Mouse (Mus musculus): Measurements from ENCODE around the gene Sept11. TPM values are rescaled to one million over a fixed set of nuclear protein-coding genes. Genes with fewer than 3 reads are reported as not detected.

The Sept11 gene
- polyA plus RNA-seq, 1 experiment from 2014 or later = 92.8 TPM

- WGBS = 80% methylated on average over 3 of the region's 3 CpGs
These were observed 105.0 kb downstream of the Sept11 start for GRCm38 (mm10) chr5:93198232-93198631.

GRCm38 (mm10) chr5:93201181-93201580 is 107.9 kb downstream of the Sept11 start:
- no peak for ATAC-seq (replicated peaks; ENCODE audit: extremely low read depth, insufficient read depth, low FRiP score)
- Histone ChIP-seq H3K4me3 (ENCODE audit: low read length) (no peak overlapping the region), H3K27me3 (ENCODE audit: control insufficient read depth, insufficient read depth, low read length) (no peaks in the 10 kb centered on the region), H3K9me3 (replicated peaks; ENCODE audit: control insufficient read depth, low read length) (no peaks in the 10 kb centered on the region), H3K4me2 (ENCODE audit: low read depth, low read length) (no peak overlapping the region), H3K4me1 (ENCODE audit: control insufficient read depth, insufficient read depth, low read length) (peaks cover 21% of the 10 kb centered on the region), H3K27ac (ENCODE audit: low read length) (no peak overlapping the region), H3K9ac (ENCODE audit: low read length) (no peak overlapping the region), H3K36me3 (ENCODE audit: control insufficient read depth, insufficient read depth) (peaks cover 22% of the 10 kb centered on the region)
- WGBS = 82% methylated on average over 1 of the region's 1 CpGs

More at GRCm38 (mm10) chr5:93198232-93198631, 105.0 kb downstream of the Sept11 start:
- Histone ChIP-seq H3K9me3 (replicated peaks; ENCODE audit: control insufficient read depth, low read length) (no peaks in the 10 kb centered on the region), H3K4me1 (ENCODE audit: control insufficient read depth, insufficient read depth, low read length) (peaks cover 12% of the 10 kb centered on the region), H3K4me2 (ENCODE audit: low read depth, low read length) (no peak overlapping the region), H3K36me3 (ENCODE audit: control insufficient read depth, insufficient read depth) (peaks cover 26% of the 10 kb centered on the region), H3K27ac (ENCODE audit: low read length) (no peak overlapping the region), H3K4me3 (ENCODE audit: low read length) (no peak overlapping the region), H3K27me3 (ENCODE audit: control insufficient read depth, insufficient read depth, low read length) (no peaks in the 10 kb centered on the region), H3K9ac (ENCODE audit: low read length) (no peak overlapping the region)
- ATAC-seq (replicated peaks; ENCODE audit: extremely low read depth, insufficient read depth, low FRiP score) = no peak

- Histone ChIP-seq H3K4me1 (ENCODE audit: control insufficient read depth, insufficient read depth, low read length) (peaks cover 16% of the 10 kb centered on the region), H3K4me3 (ENCODE audit: low read length) (peak overlapping the region; percentile 96), H3K9me3 (replicated peaks; ENCODE audit: control insufficient read depth, low read length) (no peaks in the 10 kb centered on the region), H3K9ac (ENCODE audit: low read length) (peak overlapping the region; percentile 98), H3K4me2 (ENCODE audit: low read depth, low read length) (peak overlapping the region; percentile 92), H3K27ac (ENCODE audit: low read length) (peak overlapping the region; percentile 91), H3K27me3 (ENCODE audit: control insufficient read depth, insufficient read depth, low read length) (no peaks in the 10 kb centered on the region), H3K36me3 (ENCODE audit: control insufficient read depth, insufficient read depth) (peaks cover 10% of the 10 kb centered on the region)
- WGBS = under 1% methylated on average over 57 of the region's 63 CpGs
- peak; percentile 67 for ATAC-seq (replicated peaks; ENCODE audit: extremely low read depth, insufficient read depth, low FRiP score)
These were observed 112.3 kb downstream of the Sept11 start for GRCm38 (mm10) chr5:93205371-93206108.

- Histone ChIP-seq H3K4me3 (ENCODE audit: low read length) (peak within 1 kb of the TSS; percentile 96), H3K9ac (ENCODE audit: low read length) (peak within 1 kb of the TSS; percentile 98), H3K4me2 (ENCODE audit: low read depth, low read length) (peak within 1 kb of the TSS; percentile 92), H3K9me3 (replicated peaks; ENCODE audit: control insufficient read depth, low read length) (no peaks in the 10 kb centered on the region), H3K4me1 (ENCODE audit: control insufficient read depth, insufficient read depth, low read length) (peaks cover 16% of the 10 kb centered on the region), H3K27ac (ENCODE audit: low read length) (peak within 1 kb of the TSS; percentile 91), H3K27me3 (ENCODE audit: control insufficient read depth, insufficient read depth, low read length) (no peaks in the 10 kb centered on the region), H3K36me3 (ENCODE audit: control insufficient read depth, insufficient read depth) (peaks cover 5% of the 10 kb centered on the region; the same call in 1 of the 2 replicates)
- WGBS = under 1% methylated on average over 79 of the region's 79 CpGs
- ATAC-seq (replicated peaks; ENCODE audit: extremely low read depth, insufficient read depth, low FRiP score) = peak; percentile 95
These were observed 113.1 kb downstream of the Sept11 start, which contains the start of the genes Ccni and 2010109A12Rik for GRCm38 (mm10) chr5:93206109-93207005. Gene Ccni, minus strand, starts transcription at chr5:93206495. Gene 2010109A12Rik, plus strand, starts transcription at chr5:93206518.

DNA sequence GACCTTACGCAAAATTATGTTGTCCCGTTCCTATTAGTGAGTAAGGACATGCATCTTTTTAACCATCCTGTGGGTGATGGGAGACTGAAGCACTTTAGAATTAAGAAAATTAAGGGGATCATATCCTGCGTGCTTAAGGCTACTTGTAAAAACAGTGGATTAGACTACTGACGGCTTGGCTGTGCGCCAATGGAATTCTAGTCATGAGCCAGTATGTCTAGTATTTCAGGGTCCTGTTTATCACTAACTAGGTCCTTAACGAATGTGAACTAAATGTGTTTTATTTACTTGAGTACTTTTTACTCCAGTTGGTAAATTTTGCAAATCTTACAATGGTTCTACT is 113.7 kb downstream of the Sept11 start:
- 3% methylated on average over 6 of the region's 6 CpGs for WGBS
- Histone ChIP-seq H3K27me3 (ENCODE audit: control insufficient read depth, insufficient read depth, low read length) (no peaks in the 10 kb centered on the region), H3K9ac (ENCODE audit: low read length) (peak overlapping the region; percentile 98), H3K4me1 (ENCODE audit: control insufficient read depth, insufficient read depth, low read length) (peaks cover 16% of the 10 kb centered on the region), H3K4me3 (ENCODE audit: low read length) (peak overlapping the region; percentile 96), H3K27ac (ENCODE audit: low read length) (peak overlapping the region; percentile 91), H3K36me3 (ENCODE audit: control insufficient read depth, insufficient read depth) (peaks cover 2% of the 10 kb centered on the region; the same call in 1 of the 2 replicates), H3K4me2 (ENCODE audit: low read depth, low read length) (peak overlapping the region; percentile 71), H3K9me3 (replicated peaks; ENCODE audit: control insufficient read depth, low read length) (no peaks in the 10 kb centered on the region)
- ATAC-seq (replicated peaks; ENCODE audit: extremely low read depth, insufficient read depth, low FRiP score) = no peak

- Histone ChIP-seq H3K36me3 (ENCODE audit: control insufficient read depth, insufficient read depth) (no peaks in the 10 kb centered on the region), H3K9ac (ENCODE audit: low read length) (peak overlapping the region; percentile 98; the same call in 1 of the 2 replicates), H3K4me1 (ENCODE audit: control insufficient read depth, insufficient read depth, low read length) (peaks cover 16% of the 10 kb centered on the region), H3K27me3 (ENCODE audit: control insufficient read depth, insufficient read depth, low read length) (no peaks in the 10 kb centered on the region), H3K4me3 (ENCODE audit: low read length) (no peak overlapping the region), H3K9me3 (replicated peaks; ENCODE audit: control insufficient read depth, low read length) (no peaks in the 10 kb centered on the region), H3K27ac (ENCODE audit: low read length) (peak overlapping the region; percentile 51; the same call in 1 of the 2 replicates), H3K4me2 (ENCODE audit: low read depth, low read length) (peak overlapping the region; percentile 71)
- no peak for ATAC-seq (replicated peaks; ENCODE audit: extremely low read depth, insufficient read depth, low FRiP score)
- WGBS = 64% methylated on average over 1 of the region's 1 CpGs
These were observed 114.3 kb downstream of the Sept11 start for GRCm38 (mm10) chr5:93207555-93207954.

GRCm38 (mm10) chr5:93218375-93218774 is 125.1 kb downstream of the Sept11 start:
- Histone ChIP-seq H3K9ac (ENCODE audit: low read length) (no peak overlapping the region), H3K4me1 (ENCODE audit: control insufficient read depth, insufficient read depth, low read length) (no peaks in the 10 kb centered on the region), H3K9me3 (replicated peaks; ENCODE audit: control insufficient read depth, low read length) (no peaks in the 10 kb centered on the region), H3K4me3 (ENCODE audit: low read length) (no peak overlapping the region), H3K4me2 (ENCODE audit: low read depth, low read length) (no peak overlapping the region), H3K27me3 (ENCODE audit: control insufficient read depth, insufficient read depth, low read length) (no peaks in the 10 kb centered on the region), H3K27ac (ENCODE audit: low read length) (no peak overlapping the region), H3K36me3 (ENCODE audit: control insufficient read depth, insufficient read depth) (no peaks in the 10 kb centered on the region)
- WGBS = 78% methylated on average over 3 of the region's 3 CpGs
- ATAC-seq (replicated peaks; ENCODE audit: extremely low read depth, insufficient read depth, low FRiP score) = no peak

GRCm38 (mm10) chr5:93221661-93222060 is 128.4 kb downstream of the Sept11 start:
- no peak for ATAC-seq (replicated peaks; ENCODE audit: extremely low read depth, insufficient read depth, low FRiP score)
- no peaks in the 10 kb centered on the region for H3K9me3 ChIP-seq (replicated peaks; ENCODE audit: control insufficient read depth, low read length)
- no peak overlapping the region for H3K9ac ChIP-seq (ENCODE audit: low read length)
- no peaks in the 10 kb centered on the region for H3K4me1 ChIP-seq (ENCODE audit: control insufficient read depth, insufficient read depth, low read length)
- WGBS = 41% methylated on average over 3 of the region's 3 CpGs
- no peaks in the 10 kb centered on the region for H3K36me3 ChIP-seq (ENCODE audit: control insufficient read depth, insufficient read depth)
- no peak overlapping the region for H3K4me3 ChIP-seq (ENCODE audit: low read length)
- H3K4me2 ChIP-seq (ENCODE audit: low read depth, low read length) = no peak overlapping the region
- no peaks in the 10 kb centered on the region for H3K27me3 ChIP-seq (ENCODE audit: control insufficient read depth, insufficient read depth, low read length)
- H3K27ac ChIP-seq (ENCODE audit: low read length) = no peak overlapping the region

DNA sequence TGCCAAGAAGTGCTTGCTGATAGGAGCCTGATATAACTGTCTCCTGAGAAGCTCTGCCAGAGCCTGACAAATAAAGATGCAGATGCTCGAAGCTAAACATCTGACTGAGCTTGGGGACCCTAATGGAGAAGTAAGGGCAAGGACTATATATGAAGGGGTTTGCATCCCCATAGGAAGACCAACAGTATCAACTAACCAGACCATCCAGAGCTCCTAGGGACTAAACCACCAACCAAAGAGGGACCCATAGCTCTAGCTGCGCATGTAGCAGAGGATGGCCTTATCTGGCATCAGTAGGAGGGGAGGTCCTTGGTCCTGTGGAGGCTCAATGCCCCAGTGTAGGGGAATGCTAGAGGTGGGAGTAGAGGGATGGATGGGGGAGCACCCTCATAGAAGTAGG is 131.3 kb downstream of the Sept11 start:
- no peaks in the 10 kb centered on the region for H3K36me3 ChIP-seq (ENCODE audit: control insufficient read depth, insufficient read depth)
- H3K4me1 ChIP-seq (ENCODE audit: control insufficient read depth, insufficient read depth, low read length) = no peaks in the 10 kb centered on the region
- no peak overlapping the region for H3K4me2 ChIP-seq (ENCODE audit: low read depth, low read length)
- 56% methylated on average over 2 of the region's 2 CpGs for WGBS
- H3K9ac ChIP-seq (ENCODE audit: low read length) = no peak overlapping the region
- no peak overlapping the region for H3K27ac ChIP-seq (ENCODE audit: low read length)
- H3K27me3 ChIP-seq (ENCODE audit: control insufficient read depth, insufficient read depth, low read length) = no peaks in the 10 kb centered on the region
- no peak overlapping the region for H3K4me3 ChIP-seq (ENCODE audit: low read length)
- ATAC-seq (replicated peaks; ENCODE audit: extremely low read depth, insufficient read depth, low FRiP score) = no peak
- no peaks in the 10 kb centered on the region for H3K9me3 ChIP-seq (replicated peaks; ENCODE audit: control insufficient read depth, low read length)

Data from heart, embryonic 16.5 days (tissue).